ENCODE assay signal across 18 mouse cellular contexts in the genomic region with DNA sequence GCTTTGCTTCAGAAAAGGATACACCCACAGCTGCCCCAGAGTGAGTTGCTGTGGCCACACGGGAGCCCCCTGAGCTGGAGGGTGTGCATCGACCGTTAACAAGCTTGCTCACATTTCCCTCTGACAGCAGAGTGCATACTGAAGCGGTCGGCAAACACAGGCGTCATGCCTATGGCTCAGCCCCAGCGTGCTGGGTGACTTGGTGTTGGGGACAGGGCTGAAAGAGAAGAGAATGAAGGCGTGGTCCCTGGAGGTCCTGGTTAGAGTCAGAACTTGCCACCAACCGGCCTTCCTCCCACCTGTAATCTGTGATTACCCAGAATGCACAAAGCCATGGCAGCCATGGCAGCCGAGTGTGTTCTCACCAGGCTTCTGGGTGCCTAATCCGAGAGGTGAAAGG. TPM values are rescaled to one million over a fixed set of nuclear protein-coding genes. Genes with fewer than 3 reads are reported as not detected.
DNase-seq lines count a peak whose midpoint lies in the region; ATAC-seq lines count a peak whose summit lies in the region.
"Had no signal": no experiment of that assay in that cellular context is flagged by ENCODE, and none has a peak within 500 bp of the region (broad histone marks: within the 10 kb centered on the region; RNA-seq: fewer than 3 reads in every experiment).

No protein-coding gene starts in this region.

- H3K9me3 ChIP-seq in heart, embryonic 12.5 days (replicated peaks) = no peaks in the 10 kb centered on the region
- H3K9me3 ChIP-seq in intestine, embryonic 16.5 days (ENCODE audit: control insufficient read depth, low read length) = no peaks in the 10 kb centered on the region
- no peaks in the 10 kb centered on the region for H3K9me3 ChIP-seq in midbrain, embryonic 14.5 days (ENCODE audit: control insufficient read depth, low read length)

- no peak overlapping the region; the same call in 1 of the 2 replicates for H3K9ac ChIP-seq in heart, embryonic 12.5 days
- peak overlapping the region; percentile 56 for H3K9ac ChIP-seq in intestine, embryonic 16.5 days (ENCODE audit: low read depth, low read length)
- no peak overlapping the region for H3K9ac ChIP-seq in midbrain, embryonic 14.5 days (replicated peaks; ENCODE audit: low read length)

- H3K4me2 ChIP-seq in heart, embryonic 12.5 days = 0 out of 2 replicates have a peak overlapping the region, but pooled peaks have one; percentile 4
- H3K4me2 ChIP-seq in intestine, embryonic 16.5 days (ENCODE audit: low read depth, low read length) = peak overlapping the region; percentile 30
- no peak overlapping the region for H3K4me2 ChIP-seq in midbrain, embryonic 14.5 days (ENCODE audit: low read length)

- H3K36me3 ChIP-seq in heart, embryonic 12.5 days = peaks cover 8% of the 10 kb centered on the region
- H3K36me3 ChIP-seq in intestine, embryonic 16.5 days (ENCODE audit: control insufficient read depth, insufficient read depth, low read length) = no peaks in the 10 kb centered on the region
- H3K36me3 ChIP-seq in midbrain, embryonic 14.5 days (ENCODE audit: control insufficient read depth, insufficient read depth, low read length) = no peaks in the 10 kb centered on the region

- H3K4me1 ChIP-seq in heart, embryonic 12.5 days (replicated peaks) = peaks cover 35% of the 10 kb centered on the region
- H3K4me1 ChIP-seq in intestine, embryonic 16.5 days (ENCODE audit: control insufficient read depth, insufficient read depth, low read length) = peaks cover 9% of the 10 kb centered on the region; the same call in 1 of the 2 replicates
- H3K4me1 ChIP-seq in midbrain, embryonic 14.5 days (ENCODE audit: control insufficient read depth, insufficient read depth, low read length) = 0 out of 2 replicates have a peak, but pooled peaks cover 2% of the 10 kb centered on the region

- H3K4me3 ChIP-seq in heart, embryonic 12.5 days = no peak overlapping the region
- no peak overlapping the region for H3K4me3 ChIP-seq in intestine, embryonic 16.5 days (ENCODE audit: low read length)
- H3K4me3 ChIP-seq in midbrain, embryonic 14.5 days (replicated peaks; ENCODE audit: low read depth, low read length) = no peak overlapping the region
- H3K4me3 ChIP-seq: erythroblast, embryonic 14.5 days; myocyte had no signal

- intact Hi-C loops in heart, postnatal 14 days (cut with DNase I) = no loop called here

- 37% methylated on average over 11 of the region's 11 CpGs for WGBS in heart, embryonic 12.5 days
- 55% methylated on average over 11 of the region's 11 CpGs for WGBS in intestine, embryonic 16.5 days
- WGBS in midbrain, embryonic 14.5 days = 38% methylated on average over 11 of the region's 11 CpGs

- no peak for DNase-seq in heart, postnatal 14 days
- peak; percentile 58 for DNase-seq in ZHBTc4 (ENCODE audit: low read depth, low spot score)
- peak; percentile 13 for DNase-seq in midbrain, embryonic 14.5 days
- no peak for DNase-seq in adrenal gland, postnatal 4 days (ENCODE audit: low spot score in 2 of 2)
- no peak for DNase-seq in thymus, adult 18-20 months
- DNase-seq: layer of hippocampus, adult 9-11 months; thymus, postnatal 14 days had no signal

- peaks cover 8% of the 10 kb centered on the region; the same call in 1 of the 2 replicates for H3K27me3 ChIP-seq in heart, embryonic 12.5 days (replicated peaks)
- no peaks in the 10 kb centered on the region for H3K27me3 ChIP-seq in intestine, embryonic 16.5 days (replicated peaks; ENCODE audit: control insufficient read depth, insufficient read depth, low read length)
- no peaks in the 10 kb centered on the region for H3K27me3 ChIP-seq in midbrain, embryonic 14.5 days (ENCODE audit: control insufficient read depth, insufficient read depth, low read length)

- ATAC-seq in heart, embryonic 12.5 days (ENCODE audit: insufficient number of reproducible peaks, low FRiP score) = no peak
- ATAC-seq in intestine, embryonic 16.5 days = peak; percentile 44
- no peak for ATAC-seq in midbrain, embryonic 14.5 days (ENCODE audit: low FRiP score, low TSS enrichment)
- no peak for ATAC-seq in granulocyte monocyte progenitor cell, adult 5-6 weeks (replicated peaks; ENCODE audit: poor library complexity, severe bottlenecking)

- H3K27ac ChIP-seq in heart, embryonic 12.5 days (ENCODE audit: poor library complexity, severe bottlenecking) = peak overlapping the region; percentile 82
- H3K27ac ChIP-seq in intestine, embryonic 16.5 days (ENCODE audit: low read length) = peak overlapping the region; percentile 89
- no peak overlapping the region for H3K27ac ChIP-seq in midbrain, embryonic 14.5 days (replicated peaks; ENCODE audit: low read depth, low read length)

RNA-seq across cellular contexts. Expression of a gene that starts 22.9 kb away (rescaled TPM):
- not detected in 2 replicates for polyA plus RNA-seq in heart, embryonic 12.5 days (2016; fragmentation: Nextera tagmentation; extraction: Ambion mirVana)
- total RNA-seq in heart, postnatal 14 days (2021) = not detected
- not detected in 2 replicates for polyA plus RNA-seq in intestine, embryonic 16.5 days (2015; fragmentation: Nextera tagmentation; extraction: Ambion mirVana)
- polyA plus RNA-seq in midbrain, embryonic 14.5 days (2014; fragmentation: Nextera tagmentation; extraction: Ambion mirVana) = not detected in 2 replicates
- total RNA-seq in granulocyte monocyte progenitor cell, adult 5-6 weeks (2014; fragmentation: Nextera tagmentation) = not detected in 2 replicates
- not detected in 2 replicates for total RNA-seq in granulocyte monocyte progenitor cell, adult 5-6 weeks (2017)
- not detected for total RNA-seq in adrenal gland, postnatal 4 days (2021)
- total RNA-seq: adrenal gland, adult 18-20 months; common myeloid progenitor, adult 5-6 weeks had no signal
- polyA plus RNA-seq: C2C12; erythroblast, embryonic 14.5 days; hindbrain, embryonic 11.5 days; kidney, embryonic 14.5 days; myocyte; spleen, adult 2 months had no signal

RNA-seq across cellular contexts. Expression of a gene that starts 57.3 kb away (rescaled TPM):
- 1.8 and 1.9 TPM in 2 replicates for polyA plus RNA-seq in heart, embryonic 12.5 days (2016; fragmentation: Nextera tagmentation; extraction: Ambion mirVana)
- under 1 TPM; 0.65 to 0.71 TPM for total RNA-seq in heart, postnatal 14 days (2021)
- 69.5 and 74.1 TPM in 2 replicates for polyA plus RNA-seq in intestine, embryonic 16.5 days (2015; fragmentation: Nextera tagmentation; extraction: Ambion mirVana)
- polyA plus RNA-seq in midbrain, embryonic 14.5 days (2014; fragmentation: Nextera tagmentation; extraction: Ambion mirVana) = 0.74 and 0.93 TPM in 2 replicates
- total RNA-seq in granulocyte monocyte progenitor cell, adult 5-6 weeks (2014; fragmentation: Nextera tagmentation) = not detected in 2 replicates
- total RNA-seq in granulocyte monocyte progenitor cell, adult 5-6 weeks (2017) = not detected in 2 replicates
- 1 to 10 TPM; 2.2 to 8.5 TPM for total RNA-seq in adrenal gland, postnatal 4 days (2021)
- total RNA-seq: common myeloid progenitor, adult 5-6 weeks had no signal
- polyA plus RNA-seq: C2C12, myocyte had no signal

Comparison
In these comparisons a context has a peak if more than half of its experiments do, and no peak if none do; other contexts are left out.
1. DNase-seq: peak in ZHBTc4 (single experiment) and midbrain, embryonic 14.5 days (single experiment); none in heart, postnatal 14 days (0 of 2), adrenal gland, postnatal 4 days (0 of 2) and thymus, adult 18-20 months (0 of 2).